Mouse (Mus musculus) midbrain, embryonic 10.5 days (tissue): ENCODE measurements around the gene Inpp5d. TPM values are rescaled to one million over a fixed set of nuclear protein-coding genes. Genes with fewer than 3 reads are reported as not detected.

Experiments used
- polyA plus RNA-seq: library from polyadenylated mRNA; unstranded; fragments of >200 nt; fragmentation: Nextera tagmentation; extraction: Ambion mirVana; gene quantifications from 2 replicates; pipeline ENCODE4 v1.2.1, GENCODE M21; 2016

Inpp5d gene
- polyA plus RNA-seq, 1 experiment from 2014 or later, result 3.6 TPM

Other genes with a start within 250 kb of the Inpp5d start
- gene Kcnj13, start 225.6 kb upstream of the Inpp5d start, polyA plus RNA-seq, result 0.16 and 0.73 TPM in 2 replicates
- gene Snorc, start 150.0 kb upstream of the Inpp5d start, polyA plus RNA-seq, result not detected in 2 replicates
- not detected in 2 replicates for gene Neu2, start 110.4 kb upstream of the Inpp5d start, polyA plus RNA-seq
- gene Ngef, start 46.4 kb upstream of the Inpp5d start, polyA plus RNA-seq, result 5.2 and 7.4 TPM in 2 replicates
- 33.2 and 39.8 TPM in 2 replicates for gene Atg16l1, start 135.6 kb downstream of the Inpp5d start, polyA plus RNA-seq
- 2.2 and 2.7 TPM in 2 replicates for gene Sag, start 183.4 kb downstream of the Inpp5d start, polyA plus RNA-seq
- gene Dgkd, start 233.0 kb downstream of the Inpp5d start, polyA plus RNA-seq, result 37.8 and 41.6 TPM in 2 replicates